Mouse (Mus musculus): Measurements from ENCODE around the gene Hhat.

Gene Hhat

DNA sequence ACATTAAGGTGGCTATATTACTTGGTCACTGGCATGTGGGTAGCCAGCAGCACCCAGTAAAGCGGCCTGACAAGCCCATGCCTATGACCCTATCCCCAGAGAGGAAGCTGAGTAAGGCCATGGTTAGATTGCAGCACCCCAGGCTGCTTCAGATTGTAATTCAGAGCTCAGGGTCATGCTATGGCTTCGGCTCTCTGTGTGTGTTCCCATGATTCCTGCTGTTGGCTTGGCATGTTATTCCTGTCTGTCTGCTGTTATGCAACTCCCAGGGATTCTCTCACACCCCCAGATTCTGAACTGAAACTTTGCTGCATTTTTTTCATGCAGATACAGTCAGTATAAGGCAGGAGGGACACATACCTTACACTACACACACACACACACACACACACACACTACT lies 128.9 kb downstream of the Hhat start:
- no peak for DNase-seq

DNA sequence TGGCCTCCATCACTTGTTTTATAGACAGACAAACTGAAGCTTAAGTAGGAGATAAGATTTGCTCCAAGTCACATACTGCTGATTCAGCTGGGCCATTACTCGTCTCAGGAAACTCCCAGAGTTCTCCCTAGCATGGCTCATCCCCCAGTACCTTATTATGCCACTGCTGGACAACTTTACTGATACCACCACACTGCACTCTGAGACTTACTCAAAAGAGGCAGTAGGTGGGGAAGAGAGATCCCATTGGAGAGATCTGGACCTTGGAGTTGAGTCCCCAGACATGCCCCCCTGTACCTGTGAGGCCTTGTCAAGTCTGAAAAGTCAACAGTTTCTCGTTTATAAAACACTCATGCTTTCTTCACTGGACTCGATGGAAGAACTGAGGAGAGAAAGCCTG lies 131.8 kb downstream of the Hhat start:
- no peak for DNase-seq

DNA sequence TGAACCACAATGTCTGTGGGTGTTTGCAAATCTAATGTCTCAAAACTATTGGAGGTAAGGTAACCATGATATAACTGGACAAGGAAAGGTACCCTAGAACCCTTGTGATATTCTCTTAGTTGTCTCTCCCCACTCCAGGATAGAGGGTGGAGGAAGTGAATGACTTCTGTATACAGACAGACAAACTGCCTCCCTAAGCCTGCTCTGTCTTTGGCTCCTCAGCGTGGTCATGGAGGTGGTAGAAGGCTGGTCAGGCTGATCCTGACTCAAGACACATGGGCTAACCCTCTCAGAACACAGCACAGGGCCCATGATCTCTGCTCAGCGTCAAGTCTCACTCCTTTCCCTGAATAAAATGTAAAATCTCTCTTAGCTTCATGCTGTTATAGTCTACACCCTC lies 149.2 kb downstream of the Hhat start:
- DNase-seq, result no peak

GRCm38 (mm10) chr1:192613271-192613670 lies 157.8 kb downstream of the Hhat start:
- no peak for DNase-seq

DNA sequence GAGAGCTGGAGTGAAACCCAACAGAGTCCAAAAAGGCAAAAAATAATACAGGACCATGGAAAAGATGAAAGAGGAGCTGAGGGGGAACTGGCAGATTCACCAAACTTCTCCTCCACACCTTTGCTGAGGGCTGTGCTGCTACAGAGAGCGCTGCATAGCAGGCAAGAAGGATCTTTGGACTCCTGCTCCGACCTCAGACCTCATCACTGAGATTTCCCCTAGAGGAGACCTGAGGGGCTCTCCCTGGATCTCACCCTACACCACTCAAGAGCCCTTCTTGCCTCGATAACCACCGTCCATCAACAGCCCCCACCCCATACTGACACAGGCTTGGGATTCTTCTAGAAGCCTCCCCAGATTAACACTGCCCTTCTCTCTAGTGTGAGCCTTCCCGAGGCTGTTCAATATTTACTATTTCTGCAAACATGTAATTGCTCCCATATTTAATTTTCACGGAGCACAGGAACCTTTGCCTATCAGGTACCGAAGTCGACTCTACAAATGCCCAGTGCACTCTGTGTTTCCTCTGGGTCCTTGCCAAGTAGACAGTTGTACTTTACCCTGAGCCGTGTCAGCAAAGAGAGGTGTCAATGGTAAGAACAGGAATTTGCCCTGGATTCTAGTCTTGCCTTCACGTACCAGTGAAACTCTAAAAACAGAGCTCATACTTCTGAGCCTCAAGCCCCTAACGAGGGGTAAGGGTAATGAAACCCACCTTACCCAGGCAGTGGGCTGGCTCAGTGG lies 158.9 kb downstream of the Hhat start:
- peak; percentile 64 for DNase-seq

- DNase-seq, result no peak
Measured at GRCm38 (mm10) chr1:192606876-192607275, 164.1 kb downstream of the Hhat start.

GRCm38 (mm10) chr1:192604413-192604812 lies 166.6 kb downstream of the Hhat start:
- no peak for DNase-seq

DNA sequence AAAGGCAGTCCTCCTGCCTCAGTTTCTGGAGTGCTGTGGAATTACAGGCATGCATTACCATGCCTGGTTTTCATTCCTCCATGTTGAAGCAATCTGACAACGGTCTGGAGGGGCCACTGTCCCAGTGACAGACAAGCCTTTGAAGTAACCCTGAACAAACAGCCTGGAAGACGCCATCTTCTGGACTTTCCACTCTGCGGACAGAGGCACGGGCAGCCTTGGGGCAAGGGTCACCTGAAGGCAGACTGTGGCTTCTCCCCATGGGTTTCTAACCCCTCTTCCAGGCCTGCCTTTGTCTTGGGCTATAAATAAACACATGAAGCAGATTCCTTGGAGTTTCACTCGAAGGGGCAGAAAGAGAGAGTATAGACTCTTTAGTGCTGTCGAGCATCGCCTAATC lies 167.5 kb downstream of the Hhat start:
- DNase-seq, result peak; percentile 18

- no peak for DNase-seq
Measured at GRCm38 (mm10) chr1:192601206-192601605, 169.8 kb downstream of the Hhat start.

- DNase-seq, result no peak
Measured at GRCm38 (mm10) chr1:192599746-192600145, 171.3 kb downstream of the Hhat start.

DNA sequence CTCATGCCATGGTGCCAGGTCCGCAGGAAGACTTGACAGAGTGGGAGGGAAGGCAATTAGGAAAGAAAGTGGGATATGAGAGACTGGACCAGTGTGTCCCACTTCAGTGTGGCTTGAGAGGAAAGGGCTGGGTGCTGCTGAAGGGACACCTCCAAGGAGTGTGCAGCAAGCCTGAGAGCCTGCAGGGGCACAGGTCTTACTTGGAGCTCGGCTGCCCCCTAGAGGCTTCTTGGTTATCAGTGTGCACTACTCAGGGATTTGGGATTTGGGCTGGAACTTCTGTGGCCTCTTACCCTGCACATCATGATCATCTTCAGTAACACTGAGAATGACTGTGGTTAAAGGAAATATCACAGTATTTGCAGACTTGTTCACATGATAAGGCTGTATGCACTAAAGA lies 172.6 kb downstream of the Hhat start:
- peak; percentile 82 for DNase-seq

- DNase-seq, result no peak
Measured at GRCm38 (mm10) chr1:192595426-192595825, 175.6 kb downstream of the Hhat start.

- DNase-seq, result no peak
Measured at GRCm38 (mm10) chr1:192593492-192593891, 177.5 kb downstream of the Hhat start.

GRCm38 (mm10) chr1:192587451-192587850 lies 183.6 kb downstream of the Hhat start:
- no peak for DNase-seq

- no peak for DNase-seq
Measured at GRCm38 (mm10) chr1:192585289-192585688, 185.7 kb downstream of the Hhat start.

DNA sequence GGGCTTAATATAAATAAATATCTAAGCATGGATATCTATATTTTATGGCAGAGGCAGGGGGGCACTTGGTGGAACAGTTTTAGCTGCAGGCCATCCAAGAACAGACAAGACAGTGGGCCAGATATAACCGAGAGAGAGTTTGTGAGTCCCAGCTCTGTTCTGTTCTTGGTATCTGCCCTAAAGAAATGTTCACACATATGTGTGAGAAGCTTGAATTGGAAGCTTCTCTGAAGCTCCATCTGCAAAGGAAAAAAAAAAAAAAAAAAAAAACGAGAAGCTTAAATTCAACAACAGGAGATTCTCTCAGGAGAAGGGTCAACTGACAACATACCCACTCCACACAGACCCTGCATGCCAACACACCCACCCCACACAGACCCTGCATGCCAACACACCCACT lies 188.1 kb downstream of the Hhat start:
- DNase-seq, result no peak

- no peak for DNase-seq
Measured at GRCm38 (mm10) chr1:192564691-192565090, 206.3 kb downstream of the Hhat start.

DNA sequence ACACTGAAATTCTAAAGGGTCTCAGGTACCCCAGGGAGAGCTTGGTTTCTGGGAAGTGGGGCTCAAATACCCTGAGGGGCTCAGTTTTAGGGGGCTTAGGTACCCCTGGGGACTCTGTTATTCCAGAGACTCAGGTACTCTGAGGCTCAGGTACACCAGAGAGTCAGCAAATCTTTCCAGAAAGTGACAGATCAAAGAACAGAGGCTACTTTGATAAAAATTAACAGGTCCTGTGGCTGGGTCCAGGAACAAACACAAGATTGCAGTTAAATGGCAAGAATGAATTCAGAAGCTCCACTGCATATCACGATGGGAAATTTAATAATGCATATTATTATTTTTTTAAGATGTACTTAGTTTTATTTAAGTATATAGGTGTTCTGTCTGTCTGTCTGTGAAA lies 211.7 kb downstream of the Hhat start:
- DNase-seq, result peak; percentile 18

- DNase-seq, result no peak
Measured at GRCm38 (mm10) chr1:192557978-192558594, 212.9 kb downstream of the Hhat start.

DNA sequence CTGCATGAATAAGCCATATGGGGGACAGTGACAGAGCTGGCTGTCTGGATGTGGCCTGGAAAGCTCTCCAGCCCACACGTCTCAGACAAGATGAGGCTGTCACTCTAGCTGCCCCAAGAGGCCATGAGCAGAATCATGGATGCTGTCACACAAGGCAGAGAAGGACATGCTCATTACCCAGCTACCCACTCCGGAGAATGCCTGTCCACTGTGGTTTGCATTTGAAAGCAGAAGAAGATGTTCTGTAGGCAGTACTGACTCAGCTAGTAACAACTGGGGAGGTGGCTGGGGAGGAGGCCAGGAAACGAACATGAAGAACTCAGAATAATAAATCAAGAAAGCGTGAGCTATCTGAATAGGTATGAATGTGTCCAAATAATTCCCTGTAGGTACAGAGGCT lies 215.5 kb downstream of the Hhat start:
- no peak for DNase-seq

- DNase-seq, result no peak
Measured at GRCm38 (mm10) chr1:192550561-192550960, 220.5 kb downstream of the Hhat start.

DNA sequence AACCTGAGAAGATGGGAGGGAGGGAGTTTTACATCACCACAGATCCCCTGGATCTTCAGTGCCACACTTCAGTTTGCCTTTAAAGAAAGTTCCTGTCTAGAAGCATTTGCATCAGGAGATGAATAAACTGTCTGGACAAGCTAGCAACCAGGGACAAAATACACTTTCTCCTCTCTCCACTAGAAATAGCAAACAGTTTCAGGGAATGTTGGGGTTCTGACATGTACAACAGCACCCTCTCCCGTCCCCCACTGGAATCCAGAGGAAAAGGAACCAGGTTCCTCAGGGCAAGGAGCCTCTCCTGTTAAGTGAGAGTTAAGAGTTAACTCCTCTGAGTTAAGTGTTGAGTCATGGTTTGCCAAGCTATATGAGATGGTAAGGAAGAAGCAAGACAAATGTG lies 224.2 kb downstream of the Hhat start:
- no peak for DNase-seq

DNA sequence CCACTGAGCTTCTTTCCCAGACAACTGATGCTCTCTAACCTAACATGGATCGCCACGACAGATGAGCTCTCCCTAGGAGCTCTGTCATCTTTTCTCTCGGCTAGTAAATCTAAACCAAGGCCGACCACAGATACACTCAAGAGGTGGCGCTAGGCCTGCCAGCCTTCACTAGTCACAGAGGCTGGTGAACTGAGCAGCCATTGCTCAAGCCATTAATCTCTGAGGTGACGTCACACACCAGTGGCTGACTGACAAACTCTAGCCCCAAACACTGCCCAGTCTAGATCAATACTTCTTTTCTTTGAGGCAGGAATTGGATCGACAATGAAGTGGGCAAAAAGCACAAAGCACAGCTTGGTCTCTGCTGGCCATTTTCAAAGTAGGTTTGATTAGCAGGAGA lies 226.1 kb downstream of the Hhat start:
- no peak for DNase-seq

DNA sequence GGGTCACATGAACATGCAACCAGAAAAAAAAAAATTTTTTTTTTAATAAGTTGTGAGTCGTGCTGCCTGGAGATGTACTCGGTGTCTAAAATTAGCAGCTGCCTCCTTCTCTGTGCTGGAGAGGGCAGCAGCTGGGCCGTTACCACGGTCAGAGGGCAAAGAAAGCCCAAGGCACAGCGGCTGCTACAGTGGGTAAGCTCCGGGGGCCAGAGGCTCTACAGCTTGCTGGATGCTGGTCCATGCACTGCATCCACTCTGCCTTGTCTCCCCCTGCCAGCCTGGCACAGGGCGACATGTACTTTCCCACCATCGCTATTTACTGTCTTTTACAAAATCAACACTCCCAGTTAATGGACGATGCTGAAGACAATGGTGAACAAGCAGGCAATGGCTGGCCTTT lies 226.9 kb downstream of the Hhat start:
- DNase-seq, result no peak

- DNase-seq, result no peak
Measured at GRCm38 (mm10) chr1:192543686-192544085, 227.3 kb downstream of the Hhat start.

Measured in kidney, adult 18-20 months (tissue).